Mouse (Mus musculus): Measurements from ENCODE around the gene Tmem230. TPM values are rescaled to one million over a fixed set of nuclear protein-coding genes. Genes with fewer than 3 reads are reported as not detected.
A peak's percentile ranks its signal among the peaks of the same experiment; 100 is the strongest.

The Tmem230 gene
- polyA plus RNA-seq, 1 experiment from 2014 or later, result 39.6 TPM

- Histone ChIP-seq H3K4me1 (ENCODE audit: insufficient read depth, low read depth, low read length) (no peaks in the 10 kb centered on the region), H3K27me3 (replicated peaks; ENCODE audit: insufficient read depth, low read length) (no peaks in the 10 kb centered on the region), H3K36me3 (ENCODE audit: insufficient read depth, low read length) (no peaks in the 10 kb centered on the region), H3K4me3 (ENCODE audit: low read depth, low read length) (no peak overlapping the region), H3K27ac (ENCODE audit: low read length) (no peak overlapping the region), H3K9me3 (ENCODE audit: low read length) (no peaks in the 10 kb centered on the region), H3K4me2 (replicated peaks; ENCODE audit: low read depth, low read length) (no peak overlapping the region), H3K9ac (replicated peaks; ENCODE audit: low read depth) (no peak overlapping the region)
- 67% methylated on average over 7 of the region's 7 CpGs for WGBS
- no peak for DNase-seq (ENCODE audit: low spot score)
- ATAC-seq, result no peak
- no peak for TF ChIP-seq CTCF (IDR thresholded peaks at IDR 0.05)
- no peak for TF ChIP-seq EP300 (IDR thresholded peaks at IDR 0.05)
These were observed 11.6 kb downstream of the Tmem230 start for GRCm38 (mm10) chr2:132235975-132236374.

GRCm38 (mm10) chr2:132235291-132235690, 12.3 kb downstream of the Tmem230 start:
- no peaks in the 10 kb centered on the region for H3K36me3 ChIP-seq (ENCODE audit: insufficient read depth, low read length)
- H3K4me2 ChIP-seq (replicated peaks; ENCODE audit: low read depth, low read length), result no peak overlapping the region
- ATAC-seq (no peak), DNase-seq (ENCODE audit: low spot score) (no peak)
- H3K27ac ChIP-seq (ENCODE audit: low read length), result no peak overlapping the region
- no peaks in the 10 kb centered on the region for H3K9me3 ChIP-seq (ENCODE audit: low read length)
- WGBS, result 55% methylated on average over 2 of the region's 2 CpGs
- no peaks in the 10 kb centered on the region for H3K27me3 ChIP-seq (replicated peaks; ENCODE audit: insufficient read depth, low read length)
- H3K9ac ChIP-seq (replicated peaks; ENCODE audit: low read depth), result no peak overlapping the region
- H3K4me3 ChIP-seq (ENCODE audit: low read depth, low read length), result no peak overlapping the region
- TF ChIP-seq CTCF (IDR thresholded peaks at IDR 0.05), result no peak
- no peak for TF ChIP-seq EP300 (IDR thresholded peaks at IDR 0.05)
- no peaks in the 10 kb centered on the region for H3K4me1 ChIP-seq (ENCODE audit: insufficient read depth, low read depth, low read length)

DNA sequence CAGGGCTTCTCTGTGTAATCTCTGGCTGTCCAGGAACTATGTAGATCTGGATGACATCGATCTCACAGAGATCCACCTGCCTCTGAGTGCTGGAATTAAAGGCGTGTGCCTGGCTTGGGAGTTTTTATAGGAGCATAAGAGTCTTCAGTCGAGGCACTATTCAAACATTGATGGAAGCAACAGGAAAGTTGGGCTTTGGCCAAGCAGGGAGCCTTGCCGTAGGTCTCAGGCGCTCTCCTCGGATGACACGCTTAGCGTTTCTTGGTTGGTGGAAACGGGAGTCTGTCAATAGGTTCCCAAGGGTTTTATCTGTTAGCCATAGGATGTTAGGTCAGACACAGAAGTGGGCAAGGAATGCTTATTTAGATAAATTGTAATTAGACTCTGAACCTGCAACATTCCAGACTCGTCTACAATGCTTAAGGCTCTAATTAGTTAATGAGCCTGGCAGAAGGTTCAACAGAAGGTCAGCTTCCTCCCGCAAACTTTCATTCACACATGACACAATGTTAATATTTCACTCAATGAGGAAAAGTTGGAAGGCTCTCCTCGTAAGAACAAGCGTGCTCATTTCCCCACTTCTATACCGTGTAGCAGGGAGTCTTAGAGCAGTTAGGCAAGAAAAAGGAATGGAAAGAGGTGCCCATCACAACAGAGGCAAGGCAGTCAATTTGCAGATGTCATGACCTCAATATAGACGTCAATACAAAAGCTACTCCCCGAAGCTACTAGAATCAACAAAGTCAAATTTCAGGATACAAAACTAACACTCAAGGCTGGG, 13.4 kb downstream of the Tmem230 start:
- TF ChIP-seq CTCF (IDR thresholded peaks at IDR 0.05) (no peak), EP300 (IDR thresholded peaks at IDR 0.05) (0 out of 2 replicates have a peak, but pooled peaks have one; percentile 34)
- Histone ChIP-seq H3K4me3 (ENCODE audit: low read depth, low read length) (no peak overlapping the region), H3K9ac (replicated peaks; ENCODE audit: low read depth) (no peak overlapping the region), H3K9me3 (ENCODE audit: low read length) (no peaks in the 10 kb centered on the region), H3K36me3 (ENCODE audit: insufficient read depth, low read length) (no peaks in the 10 kb centered on the region), H3K4me1 (ENCODE audit: insufficient read depth, low read depth, low read length) (no peaks in the 10 kb centered on the region), H3K27ac (ENCODE audit: low read length) (peak overlapping the region; percentile 20; the same call in 1 of the 2 replicates), H3K27me3 (replicated peaks; ENCODE audit: insufficient read depth, low read length) (no peaks in the 10 kb centered on the region), H3K4me2 (replicated peaks; ENCODE audit: low read depth, low read length) (no peak overlapping the region)
- ATAC-seq, result peak; percentile 85
- DNase-seq (ENCODE audit: low spot score), result peak; percentile 65
- 41% methylated on average over 16 of the region's 16 CpGs for WGBS

DNA sequence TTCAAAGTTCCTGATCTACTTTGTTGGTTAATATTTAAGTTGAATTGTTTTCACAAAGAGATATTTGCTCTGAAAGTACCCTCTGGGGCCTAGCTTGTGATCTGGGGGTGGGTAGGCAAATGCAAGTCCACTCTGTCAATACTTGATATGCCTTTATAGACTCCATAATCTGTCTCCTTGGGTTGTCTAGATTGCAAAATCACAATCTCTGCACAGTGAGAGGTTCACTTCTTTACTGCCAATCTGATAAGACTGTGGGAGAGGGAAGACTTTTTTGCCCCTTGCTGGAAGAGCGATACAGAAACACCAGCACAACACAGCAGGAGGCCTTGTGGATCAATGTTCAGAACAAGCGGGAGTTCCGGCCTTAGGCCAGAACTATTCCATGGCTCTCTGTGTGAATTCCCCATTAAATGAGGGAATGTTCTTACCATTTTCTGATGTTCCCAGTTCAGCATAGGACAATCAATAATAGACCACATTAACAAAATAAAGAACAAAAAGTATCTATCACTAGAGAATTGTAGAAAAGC, 15.1 kb downstream of the Tmem230 start:
- no peak overlapping the region for H3K4me3 ChIP-seq (ENCODE audit: low read depth, low read length)
- H3K4me1 ChIP-seq (ENCODE audit: insufficient read depth, low read depth, low read length), result no peaks in the 10 kb centered on the region
- H3K9me3 ChIP-seq (ENCODE audit: low read length), result no peaks in the 10 kb centered on the region
- H3K4me2 ChIP-seq (replicated peaks; ENCODE audit: low read depth, low read length), result no peak overlapping the region
- no peak overlapping the region for H3K27ac ChIP-seq (ENCODE audit: low read length)
- H3K27me3 ChIP-seq (replicated peaks; ENCODE audit: insufficient read depth, low read length), result no peaks in the 10 kb centered on the region
- no peak overlapping the region for H3K9ac ChIP-seq (replicated peaks; ENCODE audit: low read depth)
- no peaks in the 10 kb centered on the region for H3K36me3 ChIP-seq (ENCODE audit: insufficient read depth, low read length)
- WGBS, result 73% methylated on average over 3 of the region's 3 CpGs
- no peak for TF ChIP-seq EP300 (IDR thresholded peaks at IDR 0.05)
- TF ChIP-seq CTCF (IDR thresholded peaks at IDR 0.05), result no peak
- DNase-seq (ENCODE audit: low spot score) (no peak), ATAC-seq (no peak)

GRCm38 (mm10) chr2:132224359-132224758, 23.2 kb downstream of the Tmem230 start:
- H3K27ac ChIP-seq (ENCODE audit: low read length), result no peak overlapping the region
- TF ChIP-seq EP300 (IDR thresholded peaks at IDR 0.05) (no peak), CTCF (IDR thresholded peaks at IDR 0.05) (no peak)
- WGBS, result 69% methylated on average over 4 of the region's 4 CpGs

GRCm38 (mm10) chr2:132221611-132222073, 26.0 kb downstream of the Tmem230 start:
- ATAC-seq (no peak), DNase-seq (ENCODE audit: low spot score) (no peak)
- no peak for TF ChIP-seq CTCF (IDR thresholded peaks at IDR 0.05)
- no peak for TF ChIP-seq EP300 (IDR thresholded peaks at IDR 0.05)
- no peaks in the 10 kb centered on the region for H3K4me1 ChIP-seq (ENCODE audit: insufficient read depth, low read depth, low read length)
- no peak overlapping the region for H3K4me2 ChIP-seq (replicated peaks; ENCODE audit: low read depth, low read length)
- H3K9me3 ChIP-seq (ENCODE audit: low read length), result no peaks in the 10 kb centered on the region
- H3K27me3 ChIP-seq (replicated peaks; ENCODE audit: insufficient read depth, low read length), result no peaks in the 10 kb centered on the region
- H3K27ac ChIP-seq (ENCODE audit: low read length), result no peak overlapping the region
- H3K4me3 ChIP-seq (ENCODE audit: low read depth, low read length), result no peak overlapping the region
- WGBS, result 35% methylated on average over 11 of the region's 11 CpGs
- no peak overlapping the region for H3K9ac ChIP-seq (replicated peaks; ENCODE audit: low read depth)
- no peaks in the 10 kb centered on the region for H3K36me3 ChIP-seq (ENCODE audit: insufficient read depth, low read length)

More at GRCm38 (mm10) chr2:132224359-132224758, 23.2 kb downstream of the Tmem230 start:
- ATAC-seq (no peak), DNase-seq (ENCODE audit: low spot score) (peak; percentile 11)
- no peaks in the 10 kb centered on the region for H3K4me1 ChIP-seq (ENCODE audit: insufficient read depth, low read depth, low read length)
- no peak overlapping the region for H3K9ac ChIP-seq (replicated peaks; ENCODE audit: low read depth)
- no peaks in the 10 kb centered on the region for H3K27me3 ChIP-seq (replicated peaks; ENCODE audit: insufficient read depth, low read length)
- no peaks in the 10 kb centered on the region for H3K9me3 ChIP-seq (ENCODE audit: low read length)
- no peak overlapping the region for H3K4me3 ChIP-seq (ENCODE audit: low read depth, low read length)
- H3K36me3 ChIP-seq (ENCODE audit: insufficient read depth, low read length), result no peaks in the 10 kb centered on the region
- no peak overlapping the region for H3K4me2 ChIP-seq (replicated peaks; ENCODE audit: low read depth, low read length)
